Mouse (Mus musculus) G1E (cell line): Measurements from ENCODE around the gene Ccno.

ENCODE experiments used
- CTCF ChIP-seq: IDR thresholded peaks from 2 replicates; pipeline ENCODE4 v1.5.1; 2012; ENCODE audit warnings: low read depth, low read length, inconsistent platforms, mixed read lengths
- GATA1 ChIP-seq: IDR thresholded peaks from 2 replicates; pipeline ENCODE4 v1.6.1; 2012; ENCODE audit warnings: borderline replicate concordance, low read length, inconsistent platforms, mixed read lengths
- POLR2AphosphoS5 ChIP-seq: IDR thresholded peaks from 2 replicates; pipeline ENCODE4 v1.6.1; 2012; ENCODE audit warnings: low read depth, low read length, inconsistent platforms; ENCODE audit not compliant: insufficient replicate concordance
- TAL1 ChIP-seq: conservative IDR thresholded peaks from 2 replicates; pipeline ENCODE4 v1.6.1; 2012; ENCODE audit warnings: low read depth, low read length, inconsistent platforms, mixed read lengths

- TF ChIP-seq POLR2AphosphoS5 (no peak), CTCF (no peak), GATA1 (no peak), TAL1 (no peak)
Observed at GRCm38 (mm10) chr13:112954067-112954466, 33.5 kb upstream of the Ccno start.
